Mouse (Mus musculus): Measurements from ENCODE around the gene Prm3.
"Not testable (repeated sequence)": the region's sequence is repeated elsewhere in the genome, so short reads cannot be mapped to it uniquely, and the experiment has no call there.

Gene Prm3

GRCm38 (mm10) chr16:10790702-10791101, at the start of gene Prm3:
Gene Prm3, minus strand, starts transcription at chr16:10790914.
- DNase-seq = no peak

DNA sequence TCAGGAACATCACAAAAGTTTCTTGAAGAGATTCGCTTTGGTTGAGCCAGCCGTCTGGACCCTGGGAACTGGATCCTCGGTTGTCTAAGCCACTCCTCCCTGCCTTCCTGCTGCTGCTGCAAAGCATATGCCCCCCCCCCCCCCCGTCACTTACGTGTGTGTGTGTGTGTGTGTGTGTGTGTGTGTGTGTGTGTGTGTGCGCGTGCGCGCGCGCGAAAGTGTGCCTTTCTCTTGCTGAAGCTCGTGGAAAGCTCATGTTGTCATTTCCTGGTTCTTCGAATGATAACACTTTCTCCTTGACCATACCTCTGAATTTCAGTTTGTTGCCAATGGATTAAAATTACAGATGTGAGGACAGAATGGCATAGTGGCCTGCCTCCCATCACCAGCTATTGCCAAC, 49.3 kb upstream of the Prm3 start:
- no peak for DNase-seq

- no peak for DNase-seq
Observed at GRCm38 (mm10) chr16:10838487-10839245, 48.0 kb upstream of the Prm3 start.

GRCm38 (mm10) chr16:10837903-10838302, 47.2 kb upstream of the Prm3 start:
- no peak for DNase-seq

DNA sequence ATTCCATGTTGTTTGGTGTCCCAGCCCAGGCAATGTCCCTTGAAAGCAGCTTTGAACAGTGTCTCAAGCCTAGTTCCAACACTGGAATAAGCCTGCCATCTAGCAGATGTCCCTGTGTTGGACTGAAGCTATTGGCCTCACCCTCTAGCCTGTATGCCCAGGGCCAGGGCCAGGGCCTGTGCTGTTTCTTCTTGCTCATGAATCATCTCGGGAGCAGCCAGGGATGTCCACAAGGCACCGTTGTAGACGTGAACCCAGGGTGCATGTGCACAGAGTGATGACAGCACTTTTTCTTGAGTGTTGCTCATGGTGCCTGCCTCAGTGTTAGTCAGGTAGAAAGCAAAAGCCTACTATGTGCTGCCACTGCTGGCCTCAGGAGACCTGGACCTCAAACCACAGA, 46.5 kb upstream of the Prm3 start:
- no peak for DNase-seq

DNA sequence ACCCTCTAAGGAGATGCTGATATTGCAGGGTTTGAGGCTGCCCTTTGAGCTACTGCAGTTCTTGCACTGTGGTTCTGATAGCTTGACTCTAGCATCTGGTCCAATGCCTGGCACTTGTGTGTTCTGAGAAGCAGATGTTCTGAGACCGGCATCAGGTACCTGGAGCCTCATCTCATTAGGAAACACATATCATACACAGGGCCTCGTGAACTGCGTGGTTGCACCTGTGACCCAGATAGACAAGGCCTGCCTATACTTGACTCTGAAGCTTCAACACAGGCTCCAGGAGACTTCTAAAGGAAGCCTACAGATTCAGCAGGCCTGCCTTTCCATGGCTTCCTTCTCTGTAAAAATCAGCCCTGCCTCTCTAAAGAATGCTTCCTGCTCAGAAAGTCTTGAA, 45.7 kb upstream of the Prm3 start:
- DNase-seq = no peak

- DNase-seq = peak; percentile 83 to 86
Observed at GRCm38 (mm10) chr16:10834911-10835587, 44.3 kb upstream of the Prm3 start, which contains the start of gene Rmi2. Gene Rmi2, plus strand, starts transcription at chr16:10835059.

DNA sequence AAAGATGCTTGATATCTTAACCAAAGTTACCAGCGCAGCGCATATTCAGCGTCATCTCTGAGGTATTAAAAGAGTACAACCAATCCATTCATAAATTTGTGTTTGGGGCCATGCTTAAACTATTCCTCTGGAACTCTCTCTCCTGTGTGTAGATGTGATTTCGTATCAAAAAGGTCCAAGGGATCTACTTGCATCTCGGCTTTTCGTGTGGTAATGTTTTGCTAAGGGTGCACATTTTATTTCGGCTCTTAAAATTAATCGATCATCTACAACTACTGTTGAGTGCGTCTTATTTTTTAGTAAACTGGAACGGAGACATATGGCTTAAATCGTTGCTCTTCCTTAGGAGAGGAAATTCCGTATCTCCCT, 43.8 kb upstream of the Prm3 start:
- no peak for DNase-seq

GRCm38 (mm10) chr16:10828461-10828805, 37.7 kb upstream of the Prm3 start:
- no peak for DNase-seq

- DNase-seq = no peak
Observed at GRCm38 (mm10) chr16:10827766-10828460, 37.2 kb upstream of the Prm3 start.

GRCm38 (mm10) chr16:10827269-10827668, 36.6 kb upstream of the Prm3 start:
- no peak for DNase-seq

DNA sequence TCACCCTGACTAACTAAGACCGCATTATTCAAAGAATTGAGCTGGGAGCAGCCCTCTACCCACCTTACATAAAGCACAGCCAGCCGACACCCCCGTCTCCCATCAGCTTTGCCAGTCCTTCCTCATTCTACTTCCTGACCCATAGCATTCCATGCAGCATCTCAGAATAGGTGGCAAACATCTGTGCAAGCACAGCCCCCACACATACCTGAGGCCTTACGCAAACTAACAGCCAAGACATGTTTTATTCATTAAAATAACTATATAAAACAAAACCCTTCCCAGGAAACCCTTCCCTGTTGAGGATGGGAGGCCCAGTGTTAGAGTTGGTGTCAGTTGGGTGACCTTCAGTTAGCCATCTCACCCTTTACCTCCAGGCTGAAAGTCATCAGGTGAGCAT, 35.1 kb upstream of the Prm3 start:
- DNase-seq = no peak

GRCm38 (mm10) chr16:10824536-10824935, 33.8 kb upstream of the Prm3 start:
- no peak for DNase-seq

DNA sequence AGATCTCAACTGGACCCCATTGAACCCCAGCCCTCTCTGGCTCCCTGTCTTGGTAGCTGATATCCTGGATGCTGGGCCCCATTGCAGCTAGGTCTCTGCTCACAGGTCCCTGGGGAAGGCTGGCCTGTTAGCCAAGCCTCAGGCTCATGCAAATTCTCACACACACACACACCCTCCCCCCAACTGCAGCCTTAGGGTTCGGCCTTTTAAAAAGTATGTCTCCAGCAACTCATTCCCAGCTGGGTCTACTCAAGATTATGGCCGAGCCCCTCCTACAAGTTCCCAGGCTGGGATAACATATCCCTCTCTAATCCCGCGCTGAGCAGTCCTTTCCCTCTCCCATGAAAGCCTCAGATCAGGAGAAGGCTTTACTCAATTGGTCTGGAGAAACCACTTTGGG, 30.7 kb upstream of the Prm3 start:
- no peak for DNase-seq

- no peak for DNase-seq
Observed at GRCm38 (mm10) chr16:10819966-10820365, 29.3 kb upstream of the Prm3 start.

- no peak for DNase-seq
Observed at GRCm38 (mm10) chr16:10818579-10819135, 27.9 kb upstream of the Prm3 start.

DNA sequence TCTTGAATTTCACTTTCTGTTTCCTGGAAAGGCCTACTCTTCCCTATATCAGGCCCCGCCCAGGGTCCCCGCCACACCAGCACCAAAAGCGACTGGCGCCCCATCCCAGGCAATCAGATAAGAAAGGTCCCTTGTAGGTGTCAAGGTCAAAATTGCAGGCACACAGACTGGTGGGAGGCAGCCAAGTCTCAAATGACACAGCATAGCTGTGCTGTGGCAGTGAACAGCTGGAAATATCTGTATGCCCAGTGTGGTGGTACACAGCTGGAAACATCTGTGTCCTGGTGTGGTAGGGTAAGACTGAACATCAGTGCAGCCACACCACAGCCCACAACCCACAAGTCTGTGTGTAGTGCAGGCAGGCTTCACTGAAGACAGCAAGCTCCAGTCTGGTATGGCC, 24.1 kb upstream of the Prm3 start:
- no peak for DNase-seq

- no peak for DNase-seq
Observed at GRCm38 (mm10) chr16:10813726-10814125, 23.0 kb upstream of the Prm3 start.

DNA sequence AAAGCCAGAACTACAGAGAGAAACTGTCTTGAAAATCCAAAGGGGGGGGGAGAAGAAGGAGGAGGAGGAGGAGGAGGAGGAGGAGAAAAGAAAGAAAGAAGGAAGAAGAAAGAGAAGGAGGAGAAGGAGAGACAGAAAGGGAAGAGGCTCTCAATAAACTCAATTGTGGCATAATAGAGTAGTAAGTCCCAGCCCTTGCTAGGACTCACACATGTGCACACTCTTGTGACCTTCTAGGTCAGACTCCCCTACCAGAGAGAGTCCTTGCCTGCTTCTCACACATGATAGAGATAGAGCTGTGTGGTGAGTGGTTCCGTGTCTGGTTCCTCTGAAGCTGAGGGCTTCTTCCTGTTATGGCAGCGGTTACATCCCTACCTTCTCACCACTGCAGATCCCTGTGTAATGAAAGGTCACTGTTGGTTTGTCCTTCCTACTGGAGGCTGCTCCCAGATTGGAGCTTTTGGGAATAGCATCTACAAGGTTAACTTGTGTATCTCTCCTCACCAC, 22.2 kb upstream of the Prm3 start, which contains the start of gene Gm11172:
TSS of gene Gm11172 (plus strand) at position 51 of the 507 bp plus-strand sequence.
- no peak for DNase-seq

DNA sequence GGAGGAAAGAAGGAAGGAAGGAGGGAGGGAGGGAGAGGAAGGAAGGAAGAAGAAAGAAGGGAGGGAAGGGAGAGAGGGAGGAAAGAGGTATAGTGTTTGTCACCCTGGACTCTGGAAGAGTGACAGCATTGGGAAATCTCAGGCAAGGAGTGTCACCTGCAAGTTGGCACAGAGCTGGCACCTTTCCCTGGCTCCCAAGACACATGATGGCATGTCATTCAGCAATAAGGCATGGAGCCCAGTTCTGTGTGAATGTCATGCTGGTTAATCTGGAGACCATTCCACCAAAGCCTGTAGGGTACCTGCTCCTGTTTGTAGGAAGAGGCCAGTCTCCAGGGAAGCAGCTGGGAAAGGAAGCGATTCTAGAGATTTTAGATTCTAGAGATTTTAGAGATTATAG, 19.7 kb upstream of the Prm3 start:
- peak; percentile 43 to 52 for DNase-seq

- DNase-seq = no peak
Observed at GRCm38 (mm10) chr16:10805789-10806527, 15.2 kb upstream of the Prm3 start, which contains the start of gene Prm1. Gene Prm1, minus strand, starts transcription at chr16:10805839.

DNA sequence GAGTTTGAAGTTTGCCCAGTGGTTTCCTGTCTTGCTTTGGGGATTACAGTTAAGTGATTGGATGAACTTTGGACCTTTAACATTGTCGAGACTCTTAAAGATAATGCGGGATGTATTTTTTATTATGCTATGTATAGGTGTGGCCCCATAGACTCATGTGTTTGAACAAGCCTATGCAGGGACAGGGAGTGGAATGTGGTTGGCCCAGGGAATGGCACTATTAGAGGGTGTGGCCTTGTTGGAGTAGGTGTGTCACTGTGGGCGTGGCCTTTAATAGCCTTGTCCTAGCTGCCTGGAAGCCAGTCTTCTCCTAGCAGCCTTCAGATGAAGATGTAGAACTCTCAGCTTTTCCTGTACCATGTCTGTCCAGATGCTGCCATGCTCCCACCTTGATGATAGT, 11.7 kb upstream of the Prm3 start:
- DNase-seq = not testable (repeated sequence)

- DNase-seq = no peak
Observed at GRCm38 (mm10) chr16:10796034-10796433, 5.3 kb upstream of the Prm3 start, which contains the start of gene Prm2. Gene Prm2, minus strand, starts transcription at chr16:10796134.
